Mouse (Mus musculus) gonadal fat pad, adult 2 months (tissue): ENCODE results near the gene Spag9. TPM values are rescaled to one million over a fixed set of nuclear protein-coding genes. Genes with fewer than 3 reads are reported as not detected.
"Not testable (repeated sequence)": the region's sequence is repeated elsewhere in the genome, so short reads cannot be mapped to it uniquely, and the experiment has no call there.

Experiments
- DNase-seq: peaks from one replicate; pipeline ENCODE4 v3.0.0-alpha.2; 2012; ENCODE audit warnings: low read depth
- polyA plus RNA-seq: library from polyadenylated mRNA; depleted of rRNA; stranded (reverse); fragments of >200 nt; gene quantifications from 2 replicates; pipeline ENCODE4 v1.2.3, GENCODE M21; 2012

Gene Spag9
- polyA plus RNA-seq, 1 experiment: 25.7 TPM

DNA sequence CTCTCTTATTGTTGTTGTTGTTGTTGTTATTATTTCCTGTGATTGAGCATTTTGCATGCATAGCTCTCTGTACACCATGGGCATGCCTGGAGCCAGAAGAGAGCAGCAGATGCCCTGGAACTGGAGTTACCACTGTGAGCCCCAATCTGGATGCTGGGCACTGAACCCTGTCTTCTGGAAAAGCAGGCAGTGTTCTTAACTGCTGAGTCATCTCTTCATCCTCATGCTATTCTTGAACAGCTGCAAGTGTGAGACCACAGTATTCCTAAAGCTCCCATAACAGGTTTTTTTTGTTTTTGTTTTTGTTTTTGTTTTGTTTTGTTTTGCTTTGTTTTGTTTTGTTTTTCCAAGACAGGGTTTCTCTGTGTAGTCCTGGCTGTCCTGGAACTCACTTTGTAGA is 9.6 kb upstream of the Spag9 start:
- no peak for DNase-seq

DNA sequence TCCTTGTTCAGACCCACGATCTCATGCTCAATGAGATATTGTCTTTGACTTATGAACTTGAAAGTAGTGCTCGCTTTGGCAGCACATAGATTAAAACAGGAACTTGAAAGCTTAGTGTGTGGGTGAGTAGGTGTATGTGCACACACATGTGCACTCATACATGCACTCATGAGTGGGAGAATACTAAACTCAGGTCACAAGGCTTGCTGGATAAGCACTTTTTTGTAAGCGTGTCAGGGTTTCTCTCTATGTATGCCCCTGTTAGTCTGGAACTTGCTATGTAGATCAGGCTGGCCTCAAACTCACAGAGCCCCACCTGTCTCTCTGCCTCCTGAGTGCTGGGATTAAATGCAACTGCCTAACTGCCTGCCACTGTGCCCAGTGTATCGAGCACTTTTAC is 8.9 kb upstream of the Spag9 start:
- DNase-seq: no peak

DNA sequence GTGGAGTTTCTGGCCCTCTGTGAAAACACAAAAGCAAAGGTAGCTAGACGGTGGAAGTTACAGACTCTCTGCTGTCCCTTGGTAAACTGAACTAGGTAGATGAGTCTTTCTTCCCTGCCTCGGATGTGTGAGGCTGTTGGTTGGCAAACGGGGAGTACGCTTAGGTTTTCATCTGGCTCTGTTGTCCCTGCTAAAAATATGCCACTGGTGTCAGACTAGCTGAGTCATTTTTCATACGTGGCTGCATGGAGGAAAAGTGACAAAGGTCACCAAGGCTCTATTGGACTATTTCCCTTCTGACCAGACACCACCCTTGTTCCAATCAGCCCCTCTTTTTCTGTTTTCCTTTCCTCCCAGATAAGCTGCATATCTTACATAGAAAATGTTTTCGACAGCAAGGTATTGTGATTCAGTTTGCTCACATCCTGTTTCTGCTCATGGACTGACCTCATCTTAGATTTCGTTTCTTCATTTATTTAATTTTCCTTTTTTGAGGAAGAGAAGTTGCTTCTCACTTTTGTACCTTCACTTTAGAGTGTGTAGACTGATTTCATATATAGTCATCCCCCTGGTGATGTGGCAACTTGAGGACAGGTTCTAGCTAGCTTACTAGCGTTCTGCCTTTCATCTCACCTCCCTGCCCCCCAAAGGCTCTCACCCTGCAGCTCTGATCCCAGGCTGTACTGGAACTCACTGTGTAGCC is 8.1 kb upstream of the Spag9 start:
- DNase-seq: no peak

DNA sequence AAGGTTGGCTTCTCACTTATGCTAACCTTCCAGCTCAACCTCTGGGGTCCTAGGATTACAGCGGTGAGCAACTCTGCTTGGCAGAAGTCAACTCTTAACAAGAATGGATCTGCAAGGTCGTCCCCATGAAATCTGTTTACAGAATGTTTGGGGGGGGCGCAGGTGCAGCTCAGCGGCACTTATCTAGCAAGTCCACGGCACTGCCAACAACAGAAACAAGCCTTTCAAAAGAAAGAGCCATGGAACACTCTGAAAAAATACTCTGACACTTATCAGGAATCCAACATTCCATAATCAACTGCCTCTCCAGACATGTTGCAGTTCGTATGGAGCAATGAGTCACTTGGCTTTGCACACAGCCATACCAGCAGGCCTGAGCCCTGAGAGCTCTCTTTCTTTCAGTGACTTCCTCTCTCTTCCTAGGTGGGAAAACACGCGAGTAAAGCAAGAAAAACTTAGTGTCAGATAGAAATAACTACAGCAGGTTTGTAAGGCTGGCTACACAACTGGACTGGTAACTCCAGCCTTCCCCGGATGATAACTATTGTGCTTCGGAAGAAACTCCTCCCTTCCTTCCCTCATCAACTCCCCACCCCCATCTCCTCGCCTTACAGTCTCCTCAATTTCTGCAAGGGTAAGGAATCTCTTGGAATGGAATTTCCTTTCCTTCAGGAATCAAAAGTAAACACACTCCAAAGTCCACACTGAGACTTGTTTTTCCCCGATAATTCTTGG is 7.4 kb upstream of the Spag9 start:
- no peak for DNase-seq

DNA sequence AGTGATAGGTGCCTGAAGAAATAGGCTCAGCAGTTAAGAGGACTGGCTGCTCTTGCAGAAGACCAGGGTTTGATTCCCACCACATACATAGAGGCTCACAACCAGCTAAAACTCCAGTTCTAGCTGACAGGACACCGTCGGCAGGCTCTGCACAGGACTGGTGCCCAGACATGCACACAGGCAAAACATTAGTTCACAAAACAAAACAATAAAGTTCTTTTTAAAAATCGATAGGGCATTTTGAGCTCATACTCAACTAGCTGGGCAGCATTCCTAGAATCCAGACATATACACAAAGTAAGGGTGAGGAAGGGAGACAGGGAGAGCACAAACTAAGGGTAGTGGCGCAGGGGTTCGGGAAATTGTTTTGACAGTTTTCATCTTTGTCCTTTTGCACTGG is 1.4 kb upstream of the Spag9 start:
- DNase-seq: no peak

DNA sequence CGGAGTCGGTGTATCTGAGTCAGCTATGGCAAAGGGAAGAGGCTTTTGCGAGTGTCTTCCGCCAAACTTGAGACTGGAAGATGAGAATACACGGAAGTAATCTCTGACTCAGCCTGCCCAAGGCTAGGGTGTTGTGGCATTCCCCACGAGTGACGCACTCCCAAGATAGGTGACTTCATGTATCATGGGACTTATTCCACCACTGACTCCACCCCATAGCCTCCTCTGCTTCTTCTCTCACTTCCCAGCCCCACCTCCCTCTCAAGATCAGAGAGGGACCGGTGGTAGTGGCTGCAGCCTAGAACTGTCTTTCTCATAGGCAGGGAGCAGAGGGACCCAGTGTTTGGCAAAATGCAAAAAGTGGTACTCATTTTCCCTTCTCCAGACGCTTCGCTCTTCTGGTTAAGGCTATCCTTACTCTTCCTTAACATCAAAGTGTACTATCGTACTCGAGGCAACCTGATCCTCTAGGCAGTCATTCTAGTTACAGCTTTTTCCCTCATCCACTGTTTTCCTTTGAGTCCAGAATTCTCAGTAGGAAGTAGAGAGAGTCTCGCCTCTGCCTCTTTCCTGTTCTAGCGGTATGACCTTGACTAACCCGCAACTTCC is 676 bp upstream of the Spag9 start:
- DNase-seq: peak; percentile 70

DNA sequence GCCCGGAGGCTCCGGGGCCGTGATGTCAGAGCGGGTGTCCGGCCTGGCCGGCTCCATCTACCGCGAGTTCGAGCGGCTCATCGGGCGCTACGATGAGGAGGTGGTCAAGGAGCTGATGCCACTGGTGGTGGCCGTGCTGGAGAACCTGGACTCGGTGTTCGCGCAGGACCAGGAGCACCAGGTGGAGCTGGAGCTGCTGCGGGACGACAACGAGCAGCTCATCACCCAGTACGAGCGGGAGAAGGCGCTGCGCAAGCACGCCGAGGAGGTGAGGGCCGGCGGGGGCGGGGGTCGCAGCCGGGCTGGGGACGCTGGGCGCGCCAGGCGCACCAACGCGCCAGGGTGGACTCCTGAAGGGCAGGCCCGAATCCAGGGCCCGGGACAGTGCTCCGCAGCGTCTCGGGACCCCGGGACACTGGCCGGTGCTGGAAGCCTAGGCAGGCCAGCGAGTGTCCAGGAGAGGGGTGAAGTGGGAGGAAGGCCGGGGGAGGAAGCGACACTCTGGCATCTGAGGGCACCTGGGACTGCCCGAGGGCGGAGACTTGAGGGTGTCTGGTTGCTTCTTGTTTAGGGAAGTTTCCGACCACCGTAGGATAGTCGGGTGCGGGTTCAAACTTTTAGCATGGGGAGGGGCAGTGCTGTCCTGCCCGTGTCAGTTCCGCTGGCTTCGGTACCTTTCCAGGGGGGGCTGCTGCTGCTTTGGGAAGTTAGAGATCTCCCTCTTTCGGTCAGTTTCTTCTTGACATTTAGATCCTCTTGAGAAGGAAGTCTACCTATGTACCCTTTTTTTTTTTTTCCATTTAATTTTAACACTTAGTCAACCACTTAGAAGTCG is 632 bp downstream of the Spag9 start:
- DNase-seq: no peak

DNA sequence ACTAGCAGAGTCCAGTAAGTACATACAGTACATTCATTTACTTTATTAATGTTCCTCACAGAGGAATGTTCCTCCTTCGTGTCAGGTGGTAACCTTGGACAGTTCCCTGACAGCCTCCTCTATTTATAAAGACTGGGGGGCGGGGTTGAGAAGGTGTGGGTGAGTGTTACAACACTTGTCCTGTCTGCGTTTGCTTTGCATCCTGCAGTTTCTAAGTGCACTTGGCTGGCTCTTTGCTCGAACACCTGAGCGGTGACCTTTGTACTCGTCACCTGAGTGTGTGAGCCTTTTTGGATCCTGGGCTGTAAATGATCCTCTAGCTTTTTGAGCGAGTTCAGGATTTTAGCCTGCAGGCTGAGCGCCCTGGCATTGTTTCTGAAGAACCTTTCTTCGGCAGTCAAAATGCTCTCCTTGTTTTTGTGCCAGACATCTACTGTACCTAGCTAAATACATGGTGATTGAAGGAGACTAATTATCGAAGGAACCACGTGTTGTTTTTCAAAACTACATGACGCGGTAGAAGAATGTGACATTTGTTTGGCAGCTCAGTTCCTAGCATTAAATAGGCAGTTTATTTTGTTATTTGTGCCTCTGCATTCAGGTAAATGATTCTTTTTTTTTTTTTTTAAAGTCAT is 1.4 kb downstream of the Spag9 start:
- peak; percentile 88 for DNase-seq

DNA sequence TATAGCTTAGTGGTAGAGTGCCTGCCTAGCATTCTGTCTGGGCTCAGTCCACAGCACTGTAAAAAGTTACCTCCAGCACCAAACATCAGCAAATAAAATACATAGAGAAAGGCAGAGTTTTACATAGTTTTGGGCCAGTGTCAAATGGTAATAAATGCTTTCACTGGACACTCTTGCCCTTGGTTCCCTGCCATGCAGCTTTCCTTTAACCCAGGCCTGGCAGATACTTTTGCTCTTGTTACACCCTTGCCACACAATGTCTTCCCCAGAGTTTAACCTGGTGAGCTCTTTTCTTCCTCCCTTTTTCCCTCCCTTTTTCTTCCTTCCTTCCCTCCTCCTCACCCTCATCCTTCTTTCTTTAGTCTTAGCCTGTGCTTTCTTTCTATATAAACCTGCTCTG is 3.4 kb downstream of the Spag9 start:
- no peak for DNase-seq

DNA sequence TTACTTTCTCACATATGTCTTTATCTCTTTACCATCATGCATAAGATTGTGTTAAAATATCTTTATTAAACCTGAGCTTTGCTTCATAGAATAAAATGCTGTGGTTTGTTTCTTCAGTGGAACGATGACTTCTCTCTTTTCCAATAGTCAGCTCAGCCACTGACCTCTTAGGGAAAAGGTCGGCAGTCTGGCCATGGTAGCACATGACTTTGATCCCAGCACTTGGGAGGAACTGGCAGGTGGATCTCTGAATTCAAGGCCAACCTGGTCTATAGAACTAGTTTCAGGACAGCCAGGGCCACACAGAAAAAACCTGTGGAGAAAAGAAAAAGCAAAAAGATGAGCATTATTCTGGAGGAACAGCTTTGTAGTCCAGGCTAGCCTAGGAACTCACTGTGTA is 7.5 kb downstream of the Spag9 start:
- no peak for DNase-seq

DNA sequence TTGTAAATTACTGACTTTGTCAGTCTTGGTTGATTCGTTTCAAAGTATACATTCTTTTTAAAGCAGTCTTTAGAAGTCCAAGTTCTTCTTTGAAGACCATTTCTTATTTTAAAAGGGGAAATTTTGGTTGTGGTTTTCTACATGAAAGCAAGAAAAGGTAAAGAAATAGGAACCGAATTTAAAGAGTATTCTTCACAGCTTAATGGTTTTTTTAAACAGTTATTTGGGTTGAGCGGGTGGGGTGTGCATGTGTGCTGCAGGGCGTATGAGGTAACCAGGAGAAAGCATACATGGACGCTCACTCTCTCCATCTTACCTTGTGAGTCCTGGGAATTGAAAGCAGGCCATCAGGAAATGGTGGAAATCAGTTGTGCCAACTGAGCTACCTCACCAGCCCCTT is 23.2 kb downstream of the Spag9 start:
- DNase-seq: no peak

DNA sequence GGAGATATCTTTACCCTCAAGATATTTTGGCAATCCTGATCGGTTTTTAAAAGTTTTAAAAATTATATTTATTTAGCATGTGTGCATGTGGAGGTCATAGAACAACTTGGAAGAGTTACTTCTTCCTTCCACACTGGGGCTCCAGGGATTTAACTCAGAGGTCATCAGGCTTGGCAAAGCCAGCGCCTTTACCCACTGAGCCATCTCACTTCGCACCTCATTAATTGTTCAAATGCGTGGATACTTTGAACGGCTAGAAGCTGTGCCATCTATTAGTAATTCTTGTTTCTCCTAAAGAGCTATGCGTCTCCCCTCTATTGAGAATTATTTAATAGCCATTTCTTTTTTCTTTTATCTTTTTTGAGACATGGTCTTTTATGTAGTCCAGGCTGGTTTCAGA is 24.5 kb downstream of the Spag9 start:
- no peak for DNase-seq

DNA sequence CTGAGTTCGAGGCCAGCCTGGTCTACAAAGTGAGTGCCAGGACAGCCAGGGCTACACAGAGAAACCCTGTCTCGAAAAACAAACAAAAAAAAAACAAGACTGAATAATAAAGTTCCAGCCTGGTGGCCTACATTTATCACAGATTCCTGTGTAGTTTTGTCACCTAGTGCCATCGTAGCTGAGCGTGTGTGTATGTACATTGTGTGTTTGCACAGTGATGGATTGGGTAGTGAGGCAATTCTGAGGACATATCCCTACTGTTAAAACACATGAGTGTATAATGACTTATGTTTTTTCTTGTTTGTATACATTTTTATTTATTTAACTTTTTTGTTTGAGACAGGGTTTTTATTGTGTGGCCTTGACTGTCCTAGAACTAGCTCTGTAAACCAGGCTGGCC is 30.4 kb downstream of the Spag9 start:
- no peak for DNase-seq

DNA sequence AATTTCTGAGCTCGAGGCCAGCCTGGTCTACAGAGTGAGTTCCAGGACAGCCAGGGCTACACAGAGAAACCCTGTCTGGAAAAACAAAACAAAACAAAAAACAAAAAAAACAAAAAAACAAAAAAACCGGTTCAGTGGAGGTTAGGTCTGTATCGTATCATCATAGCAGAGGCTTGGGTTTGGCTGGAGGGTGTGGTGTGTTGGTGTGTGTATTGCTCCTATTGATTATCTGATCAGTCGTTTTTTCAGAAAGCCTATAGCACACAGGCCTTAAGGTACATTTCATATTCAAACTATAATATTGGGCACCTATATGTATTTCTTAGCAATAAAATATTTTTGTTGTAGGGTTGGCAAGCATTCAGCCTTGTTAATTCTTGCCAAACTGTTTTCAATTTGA is 36.2 kb downstream of the Spag9 start:
- no peak for DNase-seq

DNA sequence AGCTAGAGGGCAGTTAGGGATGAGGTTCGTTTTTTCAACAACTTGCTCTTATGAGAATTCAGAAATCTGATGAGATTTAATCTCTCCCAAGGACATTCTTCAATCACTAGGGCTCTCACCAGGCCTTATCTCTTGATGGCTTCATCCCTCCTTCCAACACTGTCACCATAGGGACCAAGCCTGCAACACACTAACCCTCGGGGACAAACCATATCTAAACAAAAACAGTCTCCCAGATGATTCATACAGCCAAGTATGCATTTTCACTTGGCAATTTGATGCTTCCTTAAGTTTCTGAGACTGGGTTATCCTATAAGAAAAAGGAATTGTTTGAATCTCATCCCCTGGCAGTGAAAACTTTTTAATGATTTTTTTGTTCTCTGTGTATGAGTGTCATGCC is 37.1 kb downstream of the Spag9 start:
- DNase-seq: no peak

DNA sequence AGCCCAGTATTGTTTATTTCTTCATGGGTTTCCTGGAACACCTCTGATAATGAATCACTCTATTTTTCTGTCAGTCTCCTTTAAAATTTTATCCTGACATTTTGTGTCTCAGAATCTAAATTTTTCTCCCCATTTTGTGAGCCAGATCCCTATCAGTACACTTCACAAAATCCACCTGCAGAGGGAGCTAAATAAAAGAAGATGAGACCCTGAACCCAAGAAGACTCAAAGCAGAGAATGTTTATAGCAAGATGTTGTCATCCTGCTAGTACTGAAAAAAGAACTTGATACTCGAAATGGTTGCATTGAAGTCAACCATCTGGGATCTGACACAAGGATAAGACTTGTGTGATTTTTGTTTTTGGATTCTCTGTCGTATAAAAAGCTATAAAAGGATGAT is 40.1 kb downstream of the Spag9 start:
- DNase-seq: no peak

DNA sequence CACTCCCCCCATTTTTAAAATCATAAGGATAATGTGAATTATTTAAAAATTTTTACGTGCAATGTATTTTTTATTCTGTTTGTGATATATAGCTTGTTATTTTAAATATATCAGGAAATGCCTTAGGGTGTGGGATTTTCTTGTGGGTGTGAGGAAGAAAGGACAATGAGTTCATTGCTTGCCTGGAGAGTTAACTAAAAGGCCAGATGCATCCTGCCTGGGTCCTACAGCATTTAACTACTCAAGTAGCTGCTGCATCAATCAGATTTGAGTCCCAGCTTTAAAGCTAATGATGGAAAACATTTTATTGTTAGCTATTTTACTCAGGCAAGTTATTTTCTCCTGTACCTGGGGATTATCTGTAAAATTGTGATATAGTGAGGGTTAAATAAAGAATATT is 45.6 kb downstream of the Spag9 start:
- DNase-seq: no peak

DNA sequence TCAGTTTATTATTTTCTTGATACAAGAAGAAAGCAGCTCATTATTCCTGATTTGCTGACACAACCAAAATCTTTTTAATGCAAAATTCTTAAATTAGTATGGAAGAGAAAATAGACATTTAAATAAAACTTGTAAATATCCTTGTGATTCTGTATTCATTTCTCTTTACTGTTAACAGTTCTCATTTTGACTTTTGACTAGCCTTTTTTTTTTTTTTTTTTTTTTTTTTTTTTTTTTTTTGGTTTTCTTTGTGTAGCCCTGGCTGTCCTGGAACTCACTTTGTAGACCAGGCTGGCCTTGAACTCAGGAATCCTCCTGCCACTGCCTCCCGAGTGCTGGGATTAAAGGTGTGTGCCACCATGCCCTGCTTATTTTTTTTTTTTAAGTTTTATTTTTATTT is 46.4 kb downstream of the Spag9 start:
- not testable (repeated sequence) for DNase-seq

DNA sequence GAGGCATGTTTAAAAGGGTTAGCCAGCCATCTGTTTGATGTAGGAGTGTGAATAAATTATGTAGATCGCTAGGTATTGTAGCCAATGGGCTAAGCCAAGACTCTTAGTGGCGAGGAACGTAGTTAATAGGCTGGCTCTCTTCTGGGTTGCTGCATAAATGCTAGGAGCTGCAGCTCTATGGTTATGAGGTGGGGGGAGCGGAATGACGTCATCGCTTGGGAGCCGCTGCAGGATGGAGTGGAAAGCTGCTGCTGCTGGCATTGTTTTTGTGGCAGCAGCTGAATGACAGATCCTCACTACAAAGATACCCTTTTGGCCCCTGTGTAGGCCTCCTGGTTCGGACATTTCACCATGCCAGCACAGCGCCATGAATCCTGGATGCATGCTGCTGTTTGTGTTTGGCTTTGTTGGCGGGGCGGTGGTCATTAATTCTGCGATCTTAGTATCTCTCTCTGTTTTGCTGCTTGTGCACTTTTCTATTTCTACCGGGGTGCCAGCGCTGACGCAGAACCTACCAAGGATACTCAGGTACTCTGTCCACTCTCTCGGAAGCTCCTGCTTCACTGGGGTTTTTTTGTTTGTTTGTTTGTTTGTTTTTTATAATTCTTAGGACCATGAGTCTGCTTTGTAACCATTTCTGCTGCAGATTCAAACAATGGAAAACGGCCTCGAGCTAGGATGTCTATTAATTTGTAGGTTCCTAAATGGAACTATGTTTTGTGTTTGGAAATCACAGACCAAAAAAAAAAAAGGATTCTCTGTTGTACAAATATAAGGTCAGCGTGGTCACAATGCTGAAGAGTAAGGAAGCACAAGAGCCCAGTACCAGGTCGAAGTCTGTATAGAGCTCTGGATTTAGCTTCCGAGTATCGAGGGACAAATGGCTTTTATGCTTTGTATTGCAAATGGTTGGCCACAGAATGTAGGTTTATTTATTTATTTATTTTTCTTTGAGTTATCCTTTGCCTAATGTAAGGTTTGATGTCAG is 48.4 kb downstream of the Spag9 start:
- DNase-seq: peak; percentile 19

DNA sequence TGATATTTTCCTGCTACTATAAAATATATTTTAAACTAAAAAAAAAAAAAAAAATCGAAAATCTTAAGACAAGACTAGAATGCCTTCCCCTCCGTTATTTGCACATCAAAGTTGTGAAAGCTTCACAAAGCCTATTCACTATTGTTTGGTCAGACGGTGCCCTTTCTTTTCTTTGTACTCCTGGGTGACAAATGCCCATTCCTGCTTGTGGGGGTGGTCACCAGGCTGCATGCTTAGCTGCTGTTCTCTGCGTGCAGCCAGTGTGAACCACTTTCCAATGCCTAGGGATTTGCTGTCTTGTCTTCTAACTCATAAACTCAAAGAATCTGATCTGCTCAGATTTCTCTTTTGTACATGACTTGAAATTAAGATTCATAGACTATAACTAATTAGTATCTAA is 49.1 kb downstream of the Spag9 start:
- DNase-seq: no peak

DNA sequence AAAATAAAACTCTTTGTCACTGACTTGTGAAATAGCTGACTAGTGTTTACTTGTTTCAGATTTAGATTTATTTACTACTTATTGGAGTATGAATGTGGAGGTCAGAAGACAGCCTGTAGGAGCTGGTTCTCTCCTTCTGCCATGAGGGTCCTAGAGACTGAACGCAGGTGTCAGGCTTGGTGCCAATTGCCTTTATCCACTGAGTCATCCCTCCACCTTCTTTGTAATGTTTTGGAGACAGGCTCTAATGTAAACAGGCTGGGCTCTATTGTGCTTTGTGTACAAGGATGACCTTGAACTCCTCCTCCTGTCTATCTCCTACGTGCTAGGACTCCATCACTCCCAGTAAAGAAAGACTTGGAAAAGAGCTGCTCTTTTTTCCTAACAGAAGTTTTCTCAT is 51.4 kb downstream of the Spag9 start:
- DNase-seq: no peak
